ENCODE assay signal across 8 mouse cellular contexts in genomic region chr6:12748454-12748786, GRCm38 (mm10). TPM values are rescaled to one million over a fixed set of nuclear protein-coding genes. Genes with fewer than 3 reads are reported as not detected.
A peak's percentile ranks its signal among the peaks of the same experiment; 100 is the strongest.
DNase-seq lines count a peak whose midpoint lies in the region; ATAC-seq lines count a peak whose summit lies in the region.

No protein-coding gene starts in this region.

- peaks cover 39% of the 10 kb centered on the region for H3K27me3 ChIP-seq in liver, embryonic 15.5 days

- WGBS in liver, embryonic 15.5 days (ENCODE audit: insufficient replicate concordance): under 1% methylated on average over 6 of the region's 6 CpGs

- H3K4me3 ChIP-seq in liver, embryonic 15.5 days (replicated peaks): peak overlapping the region; percentile 41

- no peaks in the 10 kb centered on the region for H3K9me3 ChIP-seq in liver, embryonic 15.5 days (replicated peaks)

- peak; percentile 14 for DNase-seq in kidney, adult 11 months
- no peak for DNase-seq in kidney, postnatal 10 days
- DNase-seq in adipocyte (ENCODE audit: low spot score): peak; percentile 40
- peak; percentile 51 for DNase-seq in forelimb bud, embryonic 11.5 days (ENCODE audit: low read depth, low spot score)
- DNase-seq in right cerebral cortex, postnatal 10 days (ENCODE audit: low spot score in 2 of 2): no peak
- no peak for DNase-seq in adrenal gland, adult 2 months

- peak overlapping the region; percentile 60 for H3K4me2 ChIP-seq in liver, embryonic 15.5 days

- H3K4me1 ChIP-seq in liver, embryonic 15.5 days (replicated peaks): no peaks in the 10 kb centered on the region

- no peaks in the 10 kb centered on the region for H3K36me3 ChIP-seq in liver, embryonic 15.5 days (replicated peaks)

- ATAC-seq in liver, embryonic 15.5 days (ENCODE audit: insufficient read depth): no peak
- no peak for ATAC-seq in monocyte, adult 5-6 weeks (replicated peaks; ENCODE audit: insufficient number of reproducible peaks, low FRiP score, low TSS enrichment, poor library complexity, severe bottlenecking)

- H3K27ac ChIP-seq in liver, embryonic 15.5 days (replicated peaks): no peak overlapping the region

- H3K9ac ChIP-seq in liver, embryonic 15.5 days: no peak overlapping the region

RNA-seq across cellular contexts. Expression of gene Thsd7a, which starts 0.8 kb away (rescaled TPM):
- 0.20 and 0.21 TPM in 2 replicates for polyA plus RNA-seq in liver, embryonic 15.5 days (2015; fragmentation: Nextera tagmentation; extraction: Ambion mirVana)
- under 0.01 TPM in 1 of 3 replicates, not detected in the others for total RNA-seq in monocyte, adult 5-6 weeks (2017)
- total RNA-seq in adrenal gland, adult 2 months (2021): 10 to 100 TPM; 10.5 to 14.3 TPM
- polyA plus RNA-seq in adrenal gland, adult 2 months (2012; rRNA removed): 1.5 and 1.8 TPM in 2 replicates

Comparison
In these comparisons a context has a peak if more than half of its experiments do, and no peak if none do; other contexts are left out.
1. DNase-seq: peak in kidney, adult 11 months (single experiment), adipocyte (single experiment) and forelimb bud, embryonic 11.5 days (single experiment); none in kidney, postnatal 10 days (single experiment), right cerebral cortex, postnatal 10 days (0 of 2) and adrenal gland, adult 2 months (single experiment).
2. RNA of gene Thsd7a, which starts 0.8 kb away (total RNA-seq): 10.5 to 14.3 TPM in adrenal gland, adult 2 months; under 0.01 TPM in monocyte, adult 5-6 weeks; every median in the first group is over 10 times any median in the second.